Mouse (Mus musculus): ENCODE measurements at regions not wholly inside any gene's neighbourhood (a gene's known extent, or its start where the extent isn't known, plus 50 kb on each side); places are given as distances from the start of the nearest gene placed in this dataset.

DNA sequence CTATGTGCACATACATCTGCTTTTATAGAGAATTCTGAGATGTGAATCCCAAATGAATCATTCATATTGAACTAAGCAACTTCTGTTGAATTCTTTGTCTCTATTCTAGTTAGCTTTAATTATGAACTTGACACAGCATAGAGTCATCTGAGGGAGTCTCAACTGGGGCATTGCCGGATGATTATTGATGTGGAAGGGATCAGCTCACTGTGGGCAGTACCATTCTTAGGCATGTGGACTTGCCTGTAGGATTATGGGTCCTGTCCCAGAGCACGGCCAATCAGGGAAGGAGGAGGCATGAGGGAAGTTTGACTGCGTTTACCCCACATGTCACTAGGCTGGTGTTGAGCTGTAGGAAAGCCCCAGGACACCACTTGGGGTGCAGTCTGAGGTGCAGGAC is 493.9 kb upstream of the A830018L16Rik start:
- no peak for TF ChIP-seq CTCF (IDR thresholded peaks at IDR 0.05)
- no peak for TF ChIP-seq EP300 (IDR thresholded peaks at IDR 0.05)

All from lung, postnatal 0 days (tissue).